Mouse (Mus musculus): Measurements from ENCODE around the gene Gnmt. TPM values are rescaled to one million over a fixed set of nuclear protein-coding genes. Genes with fewer than 3 reads are reported as not detected.
A peak's percentile ranks its signal among the peaks of the same experiment; 100 is the strongest.

Gene Gnmt
- polyA plus RNA-seq, 1 experiment = 0.11 TPM

DNA sequence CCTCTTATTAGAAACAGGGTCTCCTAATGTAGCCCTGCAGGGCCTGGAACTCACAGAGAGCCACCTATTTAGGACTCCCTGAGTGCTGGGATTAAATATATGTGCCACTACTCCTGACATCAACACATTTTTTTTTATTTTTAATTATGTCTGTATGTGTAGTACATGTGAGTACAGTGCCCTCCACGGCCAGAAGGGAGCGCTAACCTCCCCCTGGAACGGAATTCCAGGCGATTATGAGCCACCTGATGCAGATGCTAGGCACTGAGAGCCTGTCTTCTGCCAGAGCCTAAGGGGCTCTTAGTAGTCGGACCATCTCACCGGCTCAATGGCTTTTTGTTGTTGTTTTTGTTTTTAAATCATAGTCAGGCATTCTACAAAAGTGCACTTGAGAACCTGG is 947 bp downstream of the Gnmt start:
- no peak overlapping the region for H3K4me3 ChIP-seq
- H3K4me2 ChIP-seq (ENCODE audit: low read depth) = no peak overlapping the region
- H3K27me3 ChIP-seq (ENCODE audit: control insufficient read depth, insufficient read depth, insufficient read length) = no peaks in the 10 kb centered on the region
- no peak overlapping the region for H3ac ChIP-seq (ENCODE audit: control insufficient read depth, insufficient read length)
- no peaks in the 10 kb centered on the region for H3K79me2 ChIP-seq (ENCODE audit: control insufficient read depth, insufficient read depth)
- TF ChIP-seq POLR2AphosphoS2 (IDR thresholded peaks at IDR 0.05; ENCODE audit: insufficient read length, low read depth) (no peak), POLR2A (IDR thresholded peaks at IDR 0.05; ENCODE audit: insufficient read length, low read depth) (no peak), TCF3 (IDR thresholded peaks at IDR 0.05; ENCODE audit: insufficient read length, low read depth) (no peak), MAX (IDR thresholded peaks at IDR 0.05; ENCODE audit: low read depth) (no peak), SRF (IDR thresholded peaks at IDR 0.05; ENCODE audit: control insufficient read depth, insufficient read length, low read depth) (no peak), E2F4 (IDR thresholded peaks at IDR 0.05; ENCODE audit: insufficient read depth) (no peak), CEBPB (IDR thresholded peaks at IDR 0.05; ENCODE audit: insufficient read depth, poor library complexity, severe bottlenecking) (no peak), TCF12 (IDR thresholded peaks at IDR 0.05; ENCODE audit: insufficient read depth, poor library complexity, severe bottlenecking) (no peak), USF1 (IDR thresholded peaks at IDR 0.05; ENCODE audit: low read depth) (no peak), MYOG (IDR thresholded peaks at IDR 0.05; ENCODE audit: control insufficient read depth in 1 of 3, insufficient read depth in 1 of 3, insufficient read length in 2 of 3, low read depth in 2 of 3) (no peak), REST (IDR thresholded peaks at IDR 0.05; ENCODE audit: insufficient read depth, insufficient read length) (no peak), MYOD1 (IDR thresholded peaks at IDR 0.05; ENCODE audit: control insufficient read depth in 1 of 3, insufficient read length in 2 of 3, low read depth in 2 of 3) (no peak)
- H3K36me3 ChIP-seq (ENCODE audit: control insufficient read depth, insufficient read depth) = no peaks in the 10 kb centered on the region

- TF ChIP-seq MYOG (IDR thresholded peaks at IDR 0.05; ENCODE audit: control insufficient read depth in 1 of 3, insufficient read depth in 1 of 3, insufficient read length in 2 of 3, low read depth in 2 of 3) = no peak
- no peak for TF ChIP-seq REST (IDR thresholded peaks at IDR 0.05; ENCODE audit: insufficient read depth, insufficient read length)
- no peak for TF ChIP-seq SRF (IDR thresholded peaks at IDR 0.05; ENCODE audit: control insufficient read depth, insufficient read length, low read depth)
- no peak for TF ChIP-seq POLR2A (IDR thresholded peaks at IDR 0.05; ENCODE audit: insufficient read length, low read depth)
- TF ChIP-seq POLR2AphosphoS2 (IDR thresholded peaks at IDR 0.05; ENCODE audit: insufficient read length, low read depth) = no peak
- TF ChIP-seq MYOD1 (IDR thresholded peaks at IDR 0.05; ENCODE audit: control insufficient read depth in 1 of 3, insufficient read length in 2 of 3, low read depth in 2 of 3) = no peak
- TF ChIP-seq CEBPB (IDR thresholded peaks at IDR 0.05; ENCODE audit: insufficient read depth, poor library complexity, severe bottlenecking) = no peak
- no peak for TF ChIP-seq TCF3 (IDR thresholded peaks at IDR 0.05; ENCODE audit: insufficient read length, low read depth)
- no peak for TF ChIP-seq USF1 (IDR thresholded peaks at IDR 0.05; ENCODE audit: low read depth)
- TF ChIP-seq MAX (IDR thresholded peaks at IDR 0.05; ENCODE audit: low read depth) = no peak
- no peak for TF ChIP-seq TCF12 (IDR thresholded peaks at IDR 0.05; ENCODE audit: insufficient read depth, poor library complexity, severe bottlenecking)
- no peak for TF ChIP-seq E2F4 (IDR thresholded peaks at IDR 0.05; ENCODE audit: insufficient read depth)
- H3K4me2 ChIP-seq (ENCODE audit: low read depth) = no peak overlapping the region
- no peak overlapping the region for H3K4me3 ChIP-seq
- H3K79me2 ChIP-seq (ENCODE audit: control insufficient read depth, insufficient read depth) = no peaks in the 10 kb centered on the region
- no peaks in the 10 kb centered on the region for H3K27me3 ChIP-seq (ENCODE audit: control insufficient read depth, insufficient read depth, insufficient read length)
- no peak overlapping the region for H3ac ChIP-seq (ENCODE audit: control insufficient read depth, insufficient read length)
- H3K36me3 ChIP-seq (ENCODE audit: control insufficient read depth, insufficient read depth) = no peaks in the 10 kb centered on the region
These were observed 1.7 kb downstream of the Gnmt start for GRCm38 (mm10) chr17:46727271-46727670.

GRCm38 (mm10) chr17:46725731-46726645 is 3.0 kb downstream of the Gnmt start:
- H3K36me3 ChIP-seq (ENCODE audit: control insufficient read depth, insufficient read depth) = no peaks in the 10 kb centered on the region
- no peak overlapping the region for H3K4me2 ChIP-seq (ENCODE audit: low read depth)
- TF ChIP-seq POLR2AphosphoS2 (IDR thresholded peaks at IDR 0.05; ENCODE audit: insufficient read length, low read depth) = peak; percentile 25
- TF ChIP-seq SRF (IDR thresholded peaks at IDR 0.05; ENCODE audit: control insufficient read depth, insufficient read length, low read depth) = no peak

DNA sequence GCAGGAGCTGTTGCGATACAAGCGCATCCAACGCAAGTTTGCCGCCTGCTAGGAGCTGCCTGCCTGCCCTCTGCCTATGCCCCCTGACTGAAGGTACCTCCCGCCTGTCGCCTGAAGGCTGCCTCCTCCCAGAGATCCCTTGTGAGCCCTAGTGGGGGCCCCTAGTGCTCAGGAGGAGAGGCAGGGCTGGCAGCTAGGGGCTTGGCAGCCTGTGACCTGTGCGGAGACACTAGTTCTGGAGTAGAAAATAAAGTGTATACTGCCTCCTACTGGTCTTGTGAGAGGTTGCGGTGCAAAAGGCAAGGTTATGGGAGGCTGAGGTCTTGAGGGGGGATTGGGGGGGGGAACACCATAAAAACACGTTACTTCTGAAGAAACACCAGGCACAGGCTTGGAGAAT is 3.7 kb downstream of the Gnmt start:
- TF ChIP-seq MYOD1 (IDR thresholded peaks at IDR 0.05; ENCODE audit: control insufficient read depth in 1 of 3, insufficient read length in 2 of 3, low read depth in 2 of 3) (no peak), E2F4 (IDR thresholded peaks at IDR 0.05; ENCODE audit: insufficient read depth) (no peak), POLR2AphosphoS2 (IDR thresholded peaks at IDR 0.05; ENCODE audit: insufficient read length, low read depth) (no peak)
- Histone ChIP-seq H3ac (ENCODE audit: control insufficient read depth, insufficient read length) (no peak overlapping the region), H3K4me3 (no peak overlapping the region), H3K36me3 (ENCODE audit: control insufficient read depth, insufficient read depth) (no peaks in the 10 kb centered on the region), H3K27me3 (ENCODE audit: control insufficient read depth, insufficient read depth, insufficient read length) (no peaks in the 10 kb centered on the region), H3K79me2 (ENCODE audit: control insufficient read depth, insufficient read depth) (no peaks in the 10 kb centered on the region), H3K4me2 (ENCODE audit: low read depth) (no peak overlapping the region)

More at GRCm38 (mm10) chr17:46725731-46726645, 3.0 kb downstream of the Gnmt start:
- Histone ChIP-seq H3K4me3 (no peak overlapping the region), H3ac (ENCODE audit: control insufficient read depth, insufficient read length) (no peak overlapping the region), H3K27me3 (ENCODE audit: control insufficient read depth, insufficient read depth, insufficient read length) (no peaks in the 10 kb centered on the region), H3K79me2 (ENCODE audit: control insufficient read depth, insufficient read depth) (no peaks in the 10 kb centered on the region)

DNA sequence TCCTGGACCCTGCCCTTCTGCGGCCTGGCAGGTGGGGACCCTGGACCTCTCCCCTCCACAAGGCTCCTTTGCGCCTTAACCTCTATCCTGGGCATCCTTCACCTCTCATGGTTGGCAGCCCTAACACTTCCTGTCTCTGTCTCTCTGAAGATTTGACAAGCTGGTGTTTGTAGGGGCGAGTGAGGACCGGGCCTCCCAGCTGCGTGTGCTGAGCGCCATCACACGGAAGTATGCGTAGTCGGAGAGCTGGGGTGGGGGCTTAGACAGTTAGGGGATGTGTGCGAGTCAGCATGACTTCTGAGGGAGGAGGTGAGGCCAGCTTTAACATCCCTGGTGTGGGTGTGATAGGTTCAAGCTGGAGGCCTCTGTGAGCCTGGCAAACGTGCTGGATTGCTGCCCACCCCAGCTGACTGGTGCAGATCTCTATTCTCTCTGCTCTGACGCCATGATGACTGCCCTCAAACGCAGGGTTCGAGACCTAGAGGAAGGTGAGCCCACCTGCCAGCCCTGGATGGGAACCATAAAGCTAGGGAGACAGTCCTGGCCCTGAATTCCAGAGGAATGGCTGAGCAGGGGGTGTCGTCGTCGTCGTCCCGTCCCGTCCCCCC is 4.4 kb downstream of the Gnmt start:
- TF ChIP-seq REST (IDR thresholded peaks at IDR 0.05; ENCODE audit: insufficient read depth, insufficient read length) (no peak), TCF12 (IDR thresholded peaks at IDR 0.05; ENCODE audit: insufficient read depth, poor library complexity, severe bottlenecking) (no peak), POLR2A (IDR thresholded peaks at IDR 0.05; ENCODE audit: insufficient read length, low read depth) (no peak), E2F4 (IDR thresholded peaks at IDR 0.05; ENCODE audit: insufficient read depth) (no peak), USF1 (IDR thresholded peaks at IDR 0.05; ENCODE audit: low read depth) (no peak), MAX (IDR thresholded peaks at IDR 0.05; ENCODE audit: low read depth) (no peak), POLR2AphosphoS2 (IDR thresholded peaks at IDR 0.05; ENCODE audit: insufficient read length, low read depth) (no peak), MYOG (IDR thresholded peaks at IDR 0.05; ENCODE audit: control insufficient read depth in 1 of 3, insufficient read depth in 1 of 3, insufficient read length in 2 of 3, low read depth in 2 of 3) (no peak), SRF (IDR thresholded peaks at IDR 0.05; ENCODE audit: control insufficient read depth, insufficient read length, low read depth) (no peak), TCF3 (IDR thresholded peaks at IDR 0.05; ENCODE audit: insufficient read length, low read depth) (no peak), MYOD1 (IDR thresholded peaks at IDR 0.05; ENCODE audit: control insufficient read depth in 1 of 3, insufficient read length in 2 of 3, low read depth in 2 of 3) (no peak), CEBPB (IDR thresholded peaks at IDR 0.05; ENCODE audit: insufficient read depth, poor library complexity, severe bottlenecking) (no peak)
- Histone ChIP-seq H3K36me3 (ENCODE audit: control insufficient read depth, insufficient read depth) (no peaks in the 10 kb centered on the region), H3K79me2 (ENCODE audit: control insufficient read depth, insufficient read depth) (no peaks in the 10 kb centered on the region)

More for the DNA sequence above, 4.4 kb downstream of the Gnmt start:
- no peak overlapping the region for H3K4me2 ChIP-seq (ENCODE audit: low read depth)
- H3K4me3 ChIP-seq = no peak overlapping the region
- no peak overlapping the region for H3ac ChIP-seq (ENCODE audit: control insufficient read depth, insufficient read length)
- no peaks in the 10 kb centered on the region for H3K27me3 ChIP-seq (ENCODE audit: control insufficient read depth, insufficient read depth, insufficient read length)

Measured in myocyte (in vitro differentiated cells).